Mouse (Mus musculus) adrenal gland, postnatal 4 days (tissue): Measurements from ENCODE around the gene Ogn. TPM values are rescaled to one million over a fixed set of nuclear protein-coding genes. Genes with fewer than 3 reads are reported as not detected.

ENCODE experiments used
- DNase-seq, 2 experiments: peaks; one replicate each; pipeline ENCODE4 v3.0.0; 2021 to 2022; ENCODE audit warnings: low spot score in 2 of 2, mixed read lengths in 2 of 2
- total RNA-seq, 2 experiments: library from RNA; stranded (reverse); gene quantifications; 2 replicates each; pipeline ENCODE4 v1.2.3; 2021

The Ogn gene
- total RNA-seq, 2 experiments from 2014 or later, result 54.9 to 57.2 TPM

DNA sequence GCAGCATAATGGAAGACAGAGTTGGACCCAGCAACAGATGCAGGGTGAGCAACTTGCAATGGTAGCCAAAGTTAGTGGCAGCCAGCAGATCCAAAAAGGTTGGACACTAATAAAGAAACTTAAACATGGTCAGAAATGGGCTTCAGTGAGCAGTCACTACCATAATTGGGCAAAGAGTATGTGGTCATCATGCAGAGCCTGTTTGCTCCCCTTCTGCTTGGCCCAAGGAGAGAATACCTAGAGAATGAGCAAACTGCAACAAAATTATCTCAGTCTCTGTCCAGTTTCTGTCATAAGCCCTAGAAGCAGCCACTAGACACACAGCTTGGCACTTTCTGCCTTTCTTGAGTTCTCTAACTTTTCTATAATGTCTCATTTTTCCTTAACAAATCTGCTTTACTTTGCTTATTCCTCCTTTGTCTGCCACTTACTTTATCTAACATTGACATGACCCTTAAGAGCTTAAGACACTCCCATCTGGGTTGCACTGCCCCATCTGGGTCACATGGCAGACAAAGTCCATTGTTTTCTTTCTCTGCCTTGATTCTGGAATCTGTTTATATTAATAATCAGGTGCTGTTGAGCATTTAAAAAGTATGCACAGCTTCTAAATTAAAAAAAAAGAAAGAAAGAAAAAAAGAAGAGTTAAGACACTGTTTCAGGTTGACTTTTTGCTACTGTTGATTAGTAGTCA lies 36.0 kb downstream of the Ogn start:
- no peak for DNase-seq

DNA sequence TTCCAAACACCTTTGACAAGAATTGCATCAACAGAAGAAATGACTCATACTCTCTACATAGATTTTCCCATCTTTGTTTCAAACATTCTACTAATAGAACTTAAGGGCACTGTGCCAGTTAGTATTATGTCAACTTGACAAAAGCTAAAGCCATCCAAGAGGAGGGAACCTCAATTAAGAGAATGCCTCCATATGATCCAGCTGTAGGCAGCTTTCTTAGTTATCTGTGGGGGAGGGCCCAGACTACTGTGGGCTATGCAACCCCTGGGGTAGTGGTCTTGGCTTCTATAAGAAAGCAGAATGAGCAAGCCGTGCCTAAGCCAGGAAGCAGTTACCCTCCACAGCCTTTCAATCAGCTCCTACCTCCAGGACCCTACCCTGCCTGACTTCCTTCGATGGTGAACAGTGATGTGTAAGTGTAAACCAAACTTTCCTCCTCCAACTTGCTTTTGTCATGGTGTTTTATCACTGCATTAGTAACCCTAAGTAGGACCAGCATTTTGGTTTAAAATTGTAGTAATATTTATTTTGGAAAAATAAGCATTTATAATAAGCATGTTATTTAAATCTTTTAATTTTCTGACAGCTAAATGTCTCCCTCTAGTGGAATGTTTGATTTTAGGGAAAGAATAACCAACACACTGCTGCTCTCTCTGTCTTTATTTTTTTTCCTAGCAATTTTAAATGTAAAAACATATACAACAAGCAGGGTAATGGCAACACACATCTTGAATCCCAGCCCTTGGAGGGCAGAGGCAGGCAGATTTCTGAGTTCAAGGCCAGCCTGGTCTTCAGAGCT lies 37.1 kb downstream of the Ogn start:
- DNase-seq, result no peak

DNA sequence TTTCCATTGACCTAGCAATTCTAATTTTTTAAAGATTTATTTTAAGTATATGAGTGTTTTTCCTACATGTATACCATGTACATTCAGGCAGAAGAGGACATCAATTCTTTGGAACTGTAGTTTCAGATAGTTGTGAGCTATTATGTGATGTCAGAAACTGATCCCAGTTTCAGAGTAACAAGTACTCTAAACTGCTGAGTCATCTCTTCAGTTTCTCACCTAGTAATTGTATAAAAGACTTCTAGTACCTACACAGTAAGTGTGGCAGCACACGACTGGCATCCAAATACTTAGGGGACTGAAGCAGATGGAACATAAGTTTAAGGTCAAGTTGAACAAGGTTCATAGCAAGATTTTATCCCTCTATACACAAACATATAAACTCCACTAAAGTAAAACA lies 38.2 kb downstream of the Ogn start:
- no peak for DNase-seq

DNA sequence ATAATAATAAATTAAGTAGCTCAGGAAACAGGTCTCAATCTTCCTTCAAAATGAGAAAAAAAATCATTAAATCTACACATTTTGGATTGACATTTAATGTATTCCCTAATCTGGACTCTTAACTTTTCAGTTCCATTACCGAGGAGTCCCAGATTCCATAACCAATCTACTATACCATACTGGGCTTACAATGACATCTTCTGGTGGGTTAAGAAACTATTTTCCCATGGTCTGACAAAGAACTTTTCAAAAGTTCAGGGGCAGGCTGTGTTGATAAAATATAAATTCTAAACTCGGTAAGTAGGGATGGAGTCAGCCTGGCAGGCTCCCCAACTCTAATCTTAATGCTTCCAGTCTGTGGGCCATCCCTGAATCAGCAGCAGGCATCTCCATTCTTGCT lies 43.3 kb downstream of the Ogn start:
- no peak for DNase-seq

DNA sequence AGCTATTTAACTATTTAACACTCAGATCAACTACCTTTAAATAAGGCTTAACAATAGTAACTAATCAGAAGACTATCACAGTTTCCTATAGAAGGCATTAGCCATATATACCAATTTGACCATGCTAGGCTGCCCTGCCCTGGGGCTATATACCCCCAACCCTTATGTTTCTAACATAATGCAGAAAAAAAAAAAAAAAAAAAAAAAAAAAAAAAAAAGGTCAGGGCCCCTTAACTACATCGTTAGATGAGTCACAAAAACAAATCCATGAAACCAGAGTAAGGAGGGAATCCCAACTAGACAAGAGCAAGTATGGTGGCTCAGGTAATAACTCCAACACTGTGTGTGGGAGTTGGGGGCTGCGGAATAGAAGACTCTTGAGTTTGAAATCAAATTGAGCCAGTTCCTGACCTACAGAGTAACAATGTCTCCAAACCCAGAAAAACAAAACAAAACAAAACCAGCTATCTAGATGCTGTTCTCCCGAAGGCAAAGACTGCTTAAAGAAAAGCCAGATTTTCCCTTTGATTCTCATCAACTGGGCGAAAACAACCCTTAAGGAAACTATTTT lies 44.0 kb downstream of the Ogn start:
- DNase-seq, result no peak

DNA sequence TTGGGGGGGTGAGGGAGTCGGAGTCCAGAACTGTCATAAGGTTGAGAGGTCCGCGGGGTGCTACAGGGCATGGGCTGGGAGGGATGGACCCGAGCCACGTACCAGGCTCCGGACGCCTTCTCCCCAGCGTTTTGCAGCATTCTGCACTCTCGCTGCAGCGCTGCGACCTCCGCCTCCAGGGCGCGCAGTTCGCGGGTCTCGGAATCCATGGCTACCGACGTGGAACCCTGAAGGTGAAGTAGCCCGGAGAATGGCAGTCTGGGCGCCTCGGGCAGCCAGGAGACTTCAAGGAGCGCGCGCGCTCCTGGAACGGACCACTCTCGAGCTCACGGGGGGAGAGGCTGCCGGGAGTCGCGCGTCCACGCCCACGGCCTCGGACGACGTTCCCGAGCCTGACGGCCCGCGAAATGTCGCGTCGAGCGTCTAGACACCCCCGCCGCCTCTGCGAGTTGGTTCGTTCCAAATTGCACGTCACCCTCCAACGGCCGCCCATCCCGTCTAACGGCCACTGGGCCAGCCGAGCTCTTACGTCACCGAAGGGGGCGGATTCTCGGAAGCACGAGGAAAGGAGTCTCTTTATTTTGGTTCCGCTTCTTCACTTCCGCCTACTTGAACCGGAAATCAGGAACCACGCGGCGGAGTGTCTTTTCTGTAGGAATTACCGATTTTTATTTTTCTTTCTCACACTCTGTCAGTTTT lies 44.8 kb downstream of the Ogn start, which contains the start of the genes Cenpp and Nol8:
Gene Cenpp (minus strand): TSS at position 305 of the 699 bp plus-strand sequence.
Gene Nol8 (plus strand): TSS at position 598 of the 699 bp plus-strand sequence.
- peak; percentile 94 to 98 for DNase-seq

DNA sequence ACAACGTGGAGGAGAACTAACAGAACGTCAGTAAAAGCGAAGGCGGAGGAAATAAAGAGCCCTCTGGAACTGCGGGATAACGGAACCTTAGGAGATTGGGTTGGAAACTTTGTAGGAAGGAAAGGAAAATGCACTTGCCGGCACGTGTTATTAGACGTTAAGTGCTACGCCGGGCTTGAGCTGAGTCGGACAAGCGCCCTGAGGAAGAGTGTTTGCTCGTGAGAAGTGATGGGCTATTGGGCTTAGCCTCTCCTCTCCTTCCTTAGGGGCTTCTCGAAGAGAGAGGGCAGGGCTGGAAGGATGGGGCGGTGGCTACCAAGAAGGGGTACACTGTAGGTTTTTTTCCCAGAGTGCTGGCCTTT lies 45.3 kb downstream of the Ogn start:
- DNase-seq, result peak; percentile 6 to 18

Other genes with a start within 250 kb of the Ogn start
- 10 to 100 TPM; 17.9 to 18.3 TPM for gene Ippk, start 186.8 kb upstream of the Ogn start, total RNA-seq
- 1 to 10 TPM; 1.1 to 1.9 TPM for gene Tes3-ps, start 114.7 kb upstream of the Ogn start, total RNA-seq
- gene Ecm2, start 103.2 kb upstream of the Ogn start, total RNA-seq, result 1 to 10 TPM; 6.1 to 6.3 TPM
- gene Aspn, start 63.6 kb upstream of the Ogn start, total RNA-seq, result 10 to 100 TPM; 28.6 to 39.0 TPM
- gene Omd, start 25.6 kb upstream of the Ogn start, total RNA-seq, result 1 to 10 TPM; 1.5 to 1.7 TPM
- 1 to 10 TPM; 8.8 to 9.8 TPM for gene Cenpp, start 44.7 kb downstream of the Ogn start, total RNA-seq
- gene Nol8, start 45.0 kb downstream of the Ogn start, total RNA-seq, result 10 to 100 TPM; 16.4 to 18.6 TPM
- 10 to 100 TPM; 65.1 to 82.4 TPM for gene Iars, start 74.1 kb downstream of the Ogn start, total RNA-seq
- not detected for gene Gm30302, start 191.0 kb downstream of the Ogn start, total RNA-seq